Mouse (Mus musculus) megakaryocyte progenitor cell, adult 5-6 weeks (primary cell): Measurements from ENCODE around the gene Gab2. TPM values are rescaled to one million over a fixed set of nuclear protein-coding genes. Genes with fewer than 3 reads are reported as not detected.

Source experiments
- total RNA-seq, 2 experiments: library from RNA; stranded (forward) in 1 of 2; stranded (reverse) in 1 of 2; fragments of 157-497, 149-512 nt in 1 of 2; fragments of 200-1000 nt in 1 of 2; gene quantifications; 2 replicates each; pipeline versions ENCODE4 v1.2.3 to v1.2.4; 2015 to 2017

The Gab2 gene
- total RNA-seq, 2 experiments from 2014 or later, result 12.2 to 12.7 TPM

Other genes with a start within 250 kb of the Gab2 start
- 12.1 and 12.8 TPM in 2 replicates for gene Nars2, start 130.1 kb upstream of the Gab2 start, total RNA-seq (2015)
- gene Nars2, start 130.1 kb upstream of the Gab2 start, total RNA-seq (2017), result 8.4 and 13.5 TPM in 2 replicates